Mouse (Mus musculus): ENCODE results near the gene Ptpn18.
"Not testable (repeated sequence)": the region's sequence is repeated elsewhere in the genome, so short reads cannot be mapped to it uniquely, and the experiment has no call there.

Ptpn18 gene

GRCm38 (mm10) chr1:34468051-34468450, 8.5 kb downstream of the Ptpn18 start:
- DNase-seq: no peak

DNA sequence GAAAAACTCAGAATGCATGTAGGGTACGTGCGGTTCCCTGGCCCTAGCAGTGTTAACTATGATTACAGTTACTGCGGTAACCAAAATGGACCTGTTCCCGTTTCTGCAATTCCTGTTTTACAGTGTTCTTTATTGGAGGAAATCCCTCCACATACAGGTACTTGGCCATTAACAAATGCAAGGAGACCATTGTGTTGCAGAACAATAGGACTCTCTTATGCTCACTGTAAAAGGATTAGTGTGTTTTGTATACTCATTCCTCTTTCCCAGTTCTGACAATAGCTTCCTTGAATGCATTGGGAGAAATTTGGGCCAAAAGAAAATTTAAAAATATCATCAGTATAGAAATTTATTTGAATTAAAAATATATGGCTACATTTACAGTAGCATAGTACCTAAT, 8.9 kb downstream of the Ptpn18 start:
- no peak for DNase-seq

DNA sequence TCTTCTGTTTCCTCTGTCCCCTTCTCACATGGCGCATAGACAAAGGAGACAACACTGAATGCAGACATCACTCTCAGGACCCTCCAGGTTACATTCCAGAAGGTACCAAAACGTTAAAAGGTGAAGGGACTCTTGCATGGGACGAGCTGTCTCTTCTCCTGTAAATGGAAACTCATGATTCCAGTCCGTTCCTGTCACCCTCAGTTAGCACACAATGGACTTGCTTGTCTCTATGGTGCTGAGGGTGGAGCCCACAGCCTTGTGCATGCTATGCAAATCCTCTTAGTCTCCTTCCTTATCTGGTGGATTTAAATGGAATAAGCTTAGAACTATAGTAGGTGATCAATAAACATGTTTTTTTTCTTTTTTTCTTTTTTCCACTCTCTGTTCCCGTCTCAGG, 10.2 kb downstream of the Ptpn18 start:
- DNase-seq: no peak

DNA sequence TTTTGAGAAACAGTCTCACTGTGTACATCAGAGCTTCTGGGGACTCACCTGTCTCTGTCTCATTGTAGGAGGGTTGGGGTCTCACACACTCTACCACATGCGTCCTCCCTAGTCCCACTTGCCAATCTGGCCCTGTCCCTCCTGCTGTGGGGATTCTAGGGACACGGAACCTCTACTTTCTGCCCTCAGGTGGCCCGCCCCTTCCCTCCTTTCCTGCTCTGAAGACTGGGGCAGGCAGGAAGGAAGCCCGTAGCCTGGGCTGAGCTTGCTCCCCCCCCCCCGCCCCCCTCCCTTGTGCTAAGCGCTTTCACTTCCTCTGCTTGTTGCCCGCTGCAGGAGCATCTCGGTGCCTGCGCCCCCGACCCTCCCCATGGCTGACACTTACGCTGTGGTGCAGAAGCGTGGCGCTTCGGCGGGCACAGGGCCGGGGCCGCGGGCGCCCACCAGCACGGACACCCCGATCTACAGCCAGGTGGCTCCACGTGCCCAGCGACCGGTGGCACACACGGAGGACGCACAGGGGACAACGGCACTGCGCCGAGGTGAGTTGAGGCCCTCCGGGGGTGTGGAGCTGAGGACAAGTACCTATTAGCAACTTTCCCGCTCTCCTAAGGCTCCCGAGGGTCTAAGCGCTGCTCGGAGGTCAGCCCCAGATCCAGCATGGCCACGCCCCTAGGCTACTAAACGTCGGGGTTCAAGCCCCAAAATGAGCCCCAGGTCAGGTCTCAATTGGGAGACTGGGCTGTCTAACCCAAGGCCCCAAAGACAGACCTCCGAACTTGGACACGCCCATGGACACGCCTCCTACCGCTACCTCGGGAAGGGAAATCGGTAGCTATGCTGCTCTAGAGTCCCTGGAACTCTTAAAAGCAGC, 13.1 kb downstream of the Ptpn18 start:
- DNase-seq: peak in 1 of 2 experiments; percentile 30

DNA sequence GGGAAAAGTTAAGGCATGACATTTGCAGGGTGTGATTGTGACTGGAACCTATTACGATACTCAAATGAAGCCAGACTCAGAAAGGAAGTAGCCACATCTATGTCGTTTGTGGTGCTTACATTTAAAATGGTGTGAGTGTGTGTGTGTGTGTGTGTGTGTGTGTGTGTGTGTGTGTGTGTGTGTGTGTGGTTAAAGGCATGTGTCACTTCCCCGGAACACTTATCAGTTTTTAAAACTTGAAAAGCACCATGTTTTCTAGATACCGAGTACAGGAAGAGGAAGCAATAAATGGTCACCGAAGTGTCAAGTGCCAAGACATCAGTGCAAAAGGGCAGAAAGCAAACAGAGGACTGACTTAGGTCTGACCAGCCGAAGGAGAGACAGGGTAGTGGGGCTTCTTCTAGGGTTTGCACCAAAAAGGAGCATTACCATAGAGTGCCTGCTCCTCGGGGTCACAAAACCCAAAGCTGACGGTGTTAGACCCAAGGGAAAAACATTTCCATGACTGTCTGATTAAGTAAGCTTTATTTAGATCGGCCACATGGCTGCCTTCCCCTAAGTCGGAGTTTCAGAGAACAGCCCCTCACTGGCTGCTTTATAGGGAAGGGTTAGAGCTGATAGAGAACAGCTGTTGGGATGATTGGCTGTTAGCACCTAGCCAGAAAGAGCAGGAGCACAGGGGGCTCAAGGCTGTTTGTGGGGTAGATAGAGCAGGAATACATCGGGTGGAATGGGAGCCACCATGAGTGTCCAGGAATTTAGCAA, 19.5 kb downstream of the Ptpn18 start:
- DNase-seq: no peak

GRCm38 (mm10) chr1:34480801-34481200, 21.2 kb downstream of the Ptpn18 start:
- no peak for DNase-seq

- DNase-seq: no peak
These were observed 22.5 kb downstream of the Ptpn18 start for GRCm38 (mm10) chr1:34481920-34482669.

GRCm38 (mm10) chr1:34484470-34484869, 24.9 kb downstream of the Ptpn18 start:
- DNase-seq: no peak

- DNase-seq: peak; percentile 85 to 87
These were observed 26.1 kb downstream of the Ptpn18 start for GRCm38 (mm10) chr1:34485461-34486188.

- no peak for DNase-seq
These were observed 27.8 kb downstream of the Ptpn18 start for GRCm38 (mm10) chr1:34487383-34487782.

GRCm38 (mm10) chr1:34489852-34490541, 30.4 kb downstream of the Ptpn18 start:
- DNase-seq: no peak

DNA sequence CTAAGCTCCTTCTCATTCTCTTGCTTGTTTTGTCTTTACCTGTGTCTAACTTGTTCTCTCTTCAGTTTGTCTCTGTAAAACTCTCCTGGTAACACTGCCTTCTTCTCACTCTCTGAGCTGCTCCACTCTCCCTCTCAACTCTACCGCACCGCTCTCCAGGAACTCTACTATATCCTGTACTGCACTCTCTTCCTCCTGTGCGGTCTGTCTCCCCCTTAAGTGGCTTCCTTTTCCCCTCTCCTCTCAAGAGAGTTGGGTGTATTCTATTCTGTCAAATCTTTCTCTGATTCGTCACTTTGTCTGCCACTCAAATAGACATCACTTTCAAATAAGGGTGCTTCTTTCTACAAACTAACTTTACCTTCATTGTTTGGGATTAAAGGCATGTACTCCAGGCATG, 31.9 kb downstream of the Ptpn18 start:
- no peak for DNase-seq

DNA sequence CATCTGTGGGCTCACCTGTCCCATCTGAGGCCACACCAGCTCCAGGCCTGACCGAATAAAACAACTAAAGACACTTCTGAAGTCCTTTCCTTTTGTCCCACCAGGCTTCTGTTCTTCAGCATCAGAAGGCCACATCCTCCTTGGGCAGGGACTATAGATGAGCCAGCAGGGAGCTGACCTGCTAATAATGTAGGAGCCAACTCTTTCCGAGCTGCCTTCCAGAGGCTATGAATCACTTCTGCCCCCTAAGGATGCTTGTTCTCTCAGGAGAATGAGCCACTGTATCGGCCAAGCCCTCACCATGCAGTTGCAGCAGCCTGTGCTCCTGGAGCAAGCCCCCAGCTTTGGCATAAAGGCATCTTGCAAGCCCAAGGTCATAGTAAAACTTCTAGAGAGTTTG, 43.4 kb downstream of the Ptpn18 start:
- no peak for DNase-seq

DNA sequence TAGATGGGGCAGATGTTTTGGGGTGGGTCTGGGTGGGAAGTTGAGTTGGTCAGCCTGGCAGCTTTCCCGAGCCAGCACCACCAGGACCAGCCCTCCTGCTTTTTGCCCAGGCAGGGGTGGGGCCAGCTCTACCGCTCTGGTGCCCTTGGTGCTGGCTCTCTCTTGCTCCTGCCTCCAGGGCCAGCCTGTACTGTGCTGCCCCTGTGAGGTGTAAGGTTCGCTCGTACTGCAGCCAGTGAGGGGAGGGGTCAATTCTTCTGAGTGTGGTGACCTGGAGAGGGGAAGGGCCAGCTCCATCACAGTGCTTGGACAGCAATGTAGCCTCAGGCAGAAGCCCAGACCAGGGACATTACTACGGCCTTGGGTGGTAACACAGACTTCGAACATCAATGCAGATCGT, 45.7 kb downstream of the Ptpn18 start:
- DNase-seq: no peak

GRCm38 (mm10) chr1:34505970-34506551, 46.5 kb downstream of the Ptpn18 start:
- DNase-seq: no peak

DNA sequence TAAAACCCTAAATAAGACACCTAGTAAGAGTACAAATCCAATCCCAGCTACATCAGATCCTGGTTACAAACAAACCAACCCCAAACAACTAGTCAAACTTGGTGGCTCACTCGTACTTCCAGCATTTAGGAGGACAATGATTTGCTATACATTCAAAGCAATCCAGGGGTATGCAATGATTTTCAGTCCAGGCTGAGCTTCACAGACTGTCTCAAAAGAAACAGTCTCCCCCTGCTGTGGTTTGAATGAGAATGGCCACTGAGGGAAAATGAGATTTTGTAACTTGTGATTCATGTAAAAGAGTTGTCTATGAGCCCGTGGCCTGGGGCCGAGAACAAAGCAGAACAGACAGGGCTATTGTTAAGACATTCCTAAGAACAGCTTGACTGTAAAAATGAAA, 48.4 kb downstream of the Ptpn18 start:
- DNase-seq: no peak

DNA sequence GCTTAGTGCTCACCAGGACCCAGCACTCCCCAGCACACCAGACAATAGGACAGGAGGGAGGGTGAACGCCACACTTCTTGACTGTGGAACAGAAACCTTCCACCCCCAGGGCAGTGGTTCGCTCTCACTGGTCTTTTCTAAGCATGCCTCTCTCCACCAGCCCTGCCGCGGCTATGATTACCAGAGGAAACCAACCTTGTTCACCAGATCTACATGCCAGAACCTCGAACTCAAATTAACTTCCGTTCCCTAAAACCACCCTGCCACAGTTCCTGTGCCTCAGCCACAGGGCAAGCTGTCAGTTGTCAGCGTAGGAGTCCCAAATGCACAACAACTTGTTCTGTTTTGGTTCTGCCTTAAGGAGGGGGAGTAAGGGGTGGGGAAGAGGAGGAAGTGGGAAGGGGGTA, 51.0 kb downstream of the Ptpn18 start:
- no peak for DNase-seq

- DNase-seq: peak; percentile 84 to 91
These were observed 51.5 kb downstream of the Ptpn18 start for GRCm38 (mm10) chr1:34511027-34511426.

DNA sequence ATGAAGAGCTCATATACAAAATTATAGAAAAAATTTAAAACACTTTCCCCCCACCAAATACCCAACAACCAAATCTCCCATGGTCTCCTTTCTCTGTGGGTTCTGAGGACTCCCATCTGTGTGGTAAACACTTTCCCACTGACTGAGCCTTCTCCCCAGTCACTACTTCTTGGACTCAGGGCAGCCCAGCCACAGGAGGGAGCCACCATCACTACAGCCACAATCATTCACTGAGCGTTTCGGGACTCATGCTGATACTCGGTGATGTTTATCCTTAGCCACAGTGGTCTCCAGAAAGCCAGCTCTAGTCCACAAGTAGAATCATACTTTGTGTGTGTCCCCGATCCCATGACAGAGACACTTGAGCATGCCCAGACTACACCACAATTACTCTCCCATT, 53.5 kb downstream of the Ptpn18 start:
- no peak for DNase-seq

GRCm38 (mm10) chr1:34516595-34516994, 57.0 kb downstream of the Ptpn18 start:
- DNase-seq: no peak

- not testable (repeated sequence) for DNase-seq
These were observed 57.7 kb downstream of the Ptpn18 start for GRCm38 (mm10) chr1:34517297-34517696.

GRCm38 (mm10) chr1:34517797-34518196, 58.2 kb downstream of the Ptpn18 start:
- DNase-seq: not testable (repeated sequence)

All from cerebellum, postnatal 14 days (tissue).